Mouse (Mus musculus): ENCODE measurements around the gene Desi2.
"Not testable (repeated sequence)": the region's sequence is repeated elsewhere in the genome, so short reads cannot be mapped to it uniquely, and the experiment has no call there.

Gene Desi2

GRCm38 (mm10) chr1:178187216-178187791, at the start of gene Desi2:
Gene Desi2 (plus strand): TSS chr1:178187417.
- DNase-seq (ENCODE audit: low read depth, low spot score), result peak; percentile 98

GRCm38 (mm10) chr1:178146513-178146912, 40.7 kb upstream of the Desi2 start:
- peak; percentile 39 for DNase-seq (ENCODE audit: low read depth, low spot score)

GRCm38 (mm10) chr1:178146915-178147314, 40.3 kb upstream of the Desi2 start:
- DNase-seq (ENCODE audit: low read depth, low spot score), result not testable (repeated sequence)

- peak; percentile 76 for DNase-seq (ENCODE audit: low read depth, low spot score)
Observed at GRCm38 (mm10) chr1:178182251-178182650, 5.0 kb upstream of the Desi2 start.

GRCm38 (mm10) chr1:178185591-178185990, 1.6 kb upstream of the Desi2 start:
- no peak for DNase-seq (ENCODE audit: low read depth, low spot score)

- DNase-seq (ENCODE audit: low read depth, low spot score), result not testable (repeated sequence)
Observed at GRCm38 (mm10) chr1:178187810-178188209, 593 bp downstream of the Desi2 start.

GRCm38 (mm10) chr1:178188386-178188785, 1.2 kb downstream of the Desi2 start:
- peak; percentile 46 for DNase-seq (ENCODE audit: low read depth, low spot score)

- DNase-seq (ENCODE audit: low read depth, low spot score), result no peak
Observed at GRCm38 (mm10) chr1:178205701-178206325, 18.6 kb downstream of the Desi2 start.

GRCm38 (mm10) chr1:178207856-178208255, 20.6 kb downstream of the Desi2 start:
- not testable (repeated sequence) for DNase-seq (ENCODE audit: low read depth, low spot score)

- no peak for DNase-seq (ENCODE audit: low read depth, low spot score)
Observed at GRCm38 (mm10) chr1:178209966-178210365, 22.7 kb downstream of the Desi2 start.

- no peak for DNase-seq (ENCODE audit: low read depth, low spot score)
Observed at GRCm38 (mm10) chr1:178217157-178217556, 29.9 kb downstream of the Desi2 start.

- DNase-seq (ENCODE audit: low read depth, low spot score), result no peak
Observed at GRCm38 (mm10) chr1:178218305-178218704, 31.1 kb downstream of the Desi2 start.

- no peak for DNase-seq (ENCODE audit: low read depth, low spot score)
Observed at GRCm38 (mm10) chr1:178219166-178220077, 32.2 kb downstream of the Desi2 start.

- not testable (repeated sequence) for DNase-seq (ENCODE audit: low read depth, low spot score)
Observed at GRCm38 (mm10) chr1:178228888-178229287, 41.7 kb downstream of the Desi2 start.

GRCm38 (mm10) chr1:178234109-178234508, 46.9 kb downstream of the Desi2 start:
- DNase-seq (ENCODE audit: low read depth, low spot score), result no peak

- DNase-seq (ENCODE audit: low read depth, low spot score), result no peak
Observed at GRCm38 (mm10) chr1:178235919-178236466, 48.8 kb downstream of the Desi2 start.

- DNase-seq (ENCODE audit: low read depth, low spot score), result no peak
Observed at GRCm38 (mm10) chr1:178238676-178239075, 51.5 kb downstream of the Desi2 start.

GRCm38 (mm10) chr1:178241884-178242508, 54.8 kb downstream of the Desi2 start:
- peak; percentile 60 for DNase-seq (ENCODE audit: low read depth, low spot score)

- no peak for DNase-seq (ENCODE audit: low read depth, low spot score)
Observed at GRCm38 (mm10) chr1:178248107-178248820, 61.0 kb downstream of the Desi2 start.

- DNase-seq (ENCODE audit: low read depth, low spot score), result no peak
Observed at GRCm38 (mm10) chr1:178254598-178254997, 67.4 kb downstream of the Desi2 start.

- no peak for DNase-seq (ENCODE audit: low read depth, low spot score)
Observed at GRCm38 (mm10) chr1:178256351-178256750, 69.1 kb downstream of the Desi2 start.

All from CD4-positive helper T cell, adult 2 months (primary cell).